Mouse (Mus musculus) B cell, adult 62 days (primary cell): Measurements from ENCODE around the gene Rfx7. TPM values are rescaled to one million over a fixed set of nuclear protein-coding genes. Genes with fewer than 3 reads are reported as not detected.

Experiments
- total RNA-seq: library from RNA; stranded (reverse); gene quantifications from 4 replicates; pipeline ENCODE4 v1.2.4, GENCODE M21; 2023

Rfx7 gene
- 98.1 to 109 TPM (median 105 TPM) in 4 replicates for total RNA-seq

GRCm38 (mm10) chr9:72531996-72532380, at the start of gene Rfx7:
Gene Rfx7 (plus strand): TSS chr9:72532240.

GRCm38 (mm10) chr9:72492194-72492565, 39.9 kb upstream of the Rfx7 start, which contains the start of gene Tex9:
Gene Tex9 (minus strand): TSS chr9:72492212.

GRCm38 (mm10) chr9:72661895-72662661, 130.0 kb downstream of the Rfx7 start, which contains the start of gene Nedd4:
Gene Nedd4 (plus strand): TSS chr9:72662346.

Other genes starting within 250 kb of the Rfx7 start
- 1.5 to 5.3 TPM (median 3.0 TPM) in 4 replicates for gene Mns1, start 94.2 kb upstream of the Rfx7 start, total RNA-seq
- gene Tex9, start 40.0 kb upstream of the Rfx7 start, total RNA-seq, result 17.0 to 26.7 TPM (median 19.8 TPM) in 4 replicates
- gene Nedd4, start 130.1 kb downstream of the Rfx7 start, total RNA-seq, result 113 to 123 TPM (median 119 TPM) in 4 replicates